Mouse (Mus musculus) G1E (cell line): Measurements from ENCODE around the gene Kifap3. TPM values are rescaled to one million over a fixed set of nuclear protein-coding genes. Genes with fewer than 3 reads are reported as not detected.

Source experiments
- ATAC-seq: 2 replicates; pipeline ENCODE4 v1.8.0; 2016; ENCODE audit warnings: mild to moderate bottlenecking; ENCODE audit not compliant: insufficient number of reproducible peaks, poor library complexity, low FRiP score, severe bottlenecking; ENCODE audit errors: extremely low read depth
- DNase-seq: peaks from one replicate; pipeline ENCODE4 v3.0.0; 2012; ENCODE audit warnings: low spot score
- H3K27me3 ChIP-seq: 2 replicates; pipeline ENCODE4 v1.6.1; 2012; ENCODE audit warnings: mild to moderate bottlenecking, low read length, inconsistent platforms; ENCODE audit not compliant: insufficient read depth
- H3K36me3 ChIP-seq: replicated peaks from 2 replicates; pipeline ENCODE3; 2012; ENCODE audit warnings: mild to moderate bottlenecking, inconsistent platforms
- H3K4me1 ChIP-seq: 2 replicates; pipeline ENCODE4 v1.6.1; 2012; ENCODE audit warnings: low read depth, low read length, inconsistent platforms, mixed read lengths; ENCODE audit not compliant: insufficient read depth
- H3K4me3 ChIP-seq: 2 replicates; pipeline ENCODE4 v1.5.1; 2012; ENCODE audit warnings: low read depth, mild to moderate bottlenecking, inconsistent platforms, low read length, moderate library complexity, mixed read lengths
- H3K9me3 ChIP-seq: replicated peaks from 2 replicates; pipeline ENCODE4 v1.6.1; 2012; ENCODE audit warnings: inconsistent platforms
- CTCF ChIP-seq: IDR thresholded peaks from 2 replicates; pipeline ENCODE4 v1.5.1; 2012; ENCODE audit warnings: low read depth, low read length, inconsistent platforms, mixed read lengths
- GATA1 ChIP-seq: IDR thresholded peaks from 2 replicates; pipeline ENCODE4 v1.6.1; 2012; ENCODE audit warnings: borderline replicate concordance, low read length, inconsistent platforms, mixed read lengths
- GATA2 ChIP-seq: IDR thresholded peaks from 2 replicates; pipeline ENCODE4 v1.6.1; 2012; ENCODE audit warnings: low read depth, low read length, inconsistent platforms, borderline replicate concordance
- POLR2AphosphoS5 ChIP-seq: IDR thresholded peaks from 2 replicates; pipeline ENCODE4 v1.6.1; 2012; ENCODE audit warnings: low read depth, low read length, inconsistent platforms; ENCODE audit not compliant: insufficient replicate concordance
- TAL1 ChIP-seq: conservative IDR thresholded peaks from 2 replicates; pipeline ENCODE4 v1.6.1; 2012; ENCODE audit warnings: low read depth, low read length, inconsistent platforms, mixed read lengths
- polyA plus RNA-seq: library from polyadenylated mRNA; stranded (reverse); fragments of >175 nt; gene quantifications from 2 replicates; pipeline ENCODE4 v1.2.3, GENCODE M21; 2012
- total RNA-seq, 2 experiments: library from RNA; stranded (forward) in 1 of 2; stranded (reverse) in 1 of 2; fragments of 200-1000 nt in 1 of 2; fragments of >200 nt in 1 of 2; fragmentation: Nextera tagmentation in 1 of 2; gene quantifications; 2 replicates each; pipeline ENCODE4 v1.2.3; 2014 to 2017

The Kifap3 gene
- total and polyA plus RNA-seq, 3 experiments, result 5.4 to 25.5 (median 20.3) TPM

GRCm38 (mm10) chr1:163893774-163894527 lies 114.6 kb downstream of the Kifap3 start:
- TF ChIP-seq CTCF (no peak), TAL1 (no peak), POLR2AphosphoS5 (no peak), GATA1 (no peak), GATA2 (no peak)
- ATAC-seq (no peak), DNase-seq (no peak)
- Histone ChIP-seq H3K4me1 (peaks cover 5% of the 10 kb centered on the region), H3K36me3 (peaks cover 3% of the 10 kb centered on the region), H3K9me3 (no peaks in the 10 kb centered on the region), H3K4me3 (no peak overlapping the region), H3K27me3 (no peaks in the 10 kb centered on the region)

- Histone ChIP-seq H3K9me3 (no peaks in the 10 kb centered on the region), H3K4me1 (peaks cover 33% of the 10 kb centered on the region), H3K27me3 (no peaks in the 10 kb centered on the region), H3K4me3 (no peak overlapping the region), H3K36me3 (no peaks in the 10 kb centered on the region)
- ATAC-seq (no peak), DNase-seq (no peak)
- TF ChIP-seq GATA2, result no peak
- no peak for TF ChIP-seq POLR2AphosphoS5
- no peak for TF ChIP-seq TAL1
- TF ChIP-seq GATA1, result no peak
- no peak for TF ChIP-seq CTCF
Measured at GRCm38 (mm10) chr1:163898291-163898764, 118.9 kb downstream of the Kifap3 start.

- Histone ChIP-seq H3K27me3 (no peaks in the 10 kb centered on the region), H3K9me3 (no peaks in the 10 kb centered on the region), H3K4me3 (no peak overlapping the region), H3K36me3 (no peaks in the 10 kb centered on the region), H3K4me1 (peaks cover 40% of the 10 kb centered on the region)
- TF ChIP-seq TAL1 (no peak), CTCF (no peak), POLR2AphosphoS5 (no peak), GATA2 (no peak), GATA1 (no peak)
- ATAC-seq (no peak), DNase-seq (no peak)
Measured at GRCm38 (mm10) chr1:163899575-163899974, 120.2 kb downstream of the Kifap3 start.

- TF ChIP-seq TAL1 (no peak), POLR2AphosphoS5 (no peak), CTCF (no peak), GATA2 (no peak), GATA1 (no peak)
- ATAC-seq, result no peak
- peaks cover 40% of the 10 kb centered on the region for H3K4me1 ChIP-seq
- H3K4me3 ChIP-seq, result no peak overlapping the region
- DNase-seq, result no peak
- H3K36me3 ChIP-seq, result no peaks in the 10 kb centered on the region
- no peaks in the 10 kb centered on the region for H3K27me3 ChIP-seq
- no peaks in the 10 kb centered on the region for H3K9me3 ChIP-seq
Measured at GRCm38 (mm10) chr1:163900168-163900567, 120.8 kb downstream of the Kifap3 start.

GRCm38 (mm10) chr1:163903411-163903810 lies 124.0 kb downstream of the Kifap3 start:
- no peaks in the 10 kb centered on the region for H3K36me3 ChIP-seq
- H3K27me3 ChIP-seq, result no peaks in the 10 kb centered on the region
- peaks cover 50% of the 10 kb centered on the region for H3K4me1 ChIP-seq
- no peak for DNase-seq
- peak; percentile 47 for ATAC-seq
- no peak overlapping the region for H3K4me3 ChIP-seq
- TF ChIP-seq CTCF (no peak), GATA2 (no peak), TAL1 (no peak), POLR2AphosphoS5 (no peak), GATA1 (no peak)
- no peaks in the 10 kb centered on the region for H3K9me3 ChIP-seq

- H3K36me3 ChIP-seq, result peaks cover 2% of the 10 kb centered on the region
- ATAC-seq (no peak), DNase-seq (no peak)
- TF ChIP-seq POLR2AphosphoS5 (no peak), GATA2 (no peak), CTCF (no peak), TAL1 (no peak), GATA1 (no peak)
- H3K9me3 ChIP-seq, result no peaks in the 10 kb centered on the region
- no peak overlapping the region for H3K4me3 ChIP-seq
- H3K27me3 ChIP-seq, result no peaks in the 10 kb centered on the region
- peaks cover 34% of the 10 kb centered on the region for H3K4me1 ChIP-seq
Measured at GRCm38 (mm10) chr1:163907007-163907811, 127.8 kb downstream of the Kifap3 start.
